Mouse (Mus musculus) limb, embryonic 13.5 days (tissue): ENCODE data around the gene Cdk14. TPM values are rescaled to one million over a fixed set of nuclear protein-coding genes. Genes with fewer than 3 reads are reported as not detected.

Source experiments
- ATAC-seq: fragments of 200-750 bp; cut with Nextera tagmentation; 2 replicates; pipeline ENCODE4 v1.8.0; 2017; ENCODE audit warnings: low read depth, moderate number of reproducible peaks, moderate TSS enrichment; ENCODE audit not compliant: low FRiP score
- H3K27ac ChIP-seq: fragments of 300-500 bp; sonication (generic); 2 replicates; pipeline ENCODE4 v1.5.1; 2015; ENCODE audit warnings: inconsistent platforms, mild to moderate bottlenecking, moderate library complexity
- H3K27me3 ChIP-seq: fragments of 300-500 bp; sonication (generic); 2 replicates; pipeline ENCODE4 v1.6.1; 2015; ENCODE audit warnings: mild to moderate bottlenecking, inconsistent platforms
- H3K36me3 ChIP-seq: fragments of 300-500 bp; sonication (generic); 2 replicates; pipeline ENCODE4 v1.6.1; 2015; ENCODE audit warnings: inconsistent platforms, mild to moderate bottlenecking, moderate library complexity
- H3K4me1 ChIP-seq: fragments of 300-500 bp; sonication (generic); 2 replicates; pipeline ENCODE4 v1.6.1; 2015; ENCODE audit warnings: inconsistent platforms
- H3K4me2 ChIP-seq: fragments of 300-500 bp; sonication (generic); replicated peaks from 2 replicates; pipeline ENCODE4 v1.6.1; 2015; ENCODE audit warnings: inconsistent platforms, mild to moderate bottlenecking, moderate library complexity
- H3K4me3 ChIP-seq: fragments of 300-500 bp; sonication (generic); 2 replicates; pipeline ENCODE4 v1.5.1; 2015; ENCODE audit warnings: moderate library complexity, mild to moderate bottlenecking, inconsistent platforms
- H3K9ac ChIP-seq: fragments of 300-500 bp; sonication (generic); 2 replicates; pipeline ENCODE4 v1.6.1; 2015; ENCODE audit warnings: mild to moderate bottlenecking, inconsistent platforms
- H3K9me3 ChIP-seq: fragments of 300-500 bp; sonication (generic); 2 replicates; pipeline ENCODE4 v1.6.1; 2016; ENCODE audit warnings: inconsistent platforms
- WGBS: fragments of 180-500 bp; shearing (Covaris S2); methylation state at CpG from one replicate; pipeline ENCODE4 v1.1.7; 2015; 5-methylcytosine and 5-hydroxymethylcytosine counted together
- polyA plus RNA-seq: library from polyadenylated mRNA; unstranded; fragments of >200 nt; fragmentation: Nextera tagmentation; extraction: Ambion mirVana; gene quantifications from 2 replicates; pipeline ENCODE4 v1.2.1, GENCODE M21; 2015

Cdk14 gene
- polyA plus RNA-seq, 1 experiment from 2014 or later: 23.2 TPM

DNA sequence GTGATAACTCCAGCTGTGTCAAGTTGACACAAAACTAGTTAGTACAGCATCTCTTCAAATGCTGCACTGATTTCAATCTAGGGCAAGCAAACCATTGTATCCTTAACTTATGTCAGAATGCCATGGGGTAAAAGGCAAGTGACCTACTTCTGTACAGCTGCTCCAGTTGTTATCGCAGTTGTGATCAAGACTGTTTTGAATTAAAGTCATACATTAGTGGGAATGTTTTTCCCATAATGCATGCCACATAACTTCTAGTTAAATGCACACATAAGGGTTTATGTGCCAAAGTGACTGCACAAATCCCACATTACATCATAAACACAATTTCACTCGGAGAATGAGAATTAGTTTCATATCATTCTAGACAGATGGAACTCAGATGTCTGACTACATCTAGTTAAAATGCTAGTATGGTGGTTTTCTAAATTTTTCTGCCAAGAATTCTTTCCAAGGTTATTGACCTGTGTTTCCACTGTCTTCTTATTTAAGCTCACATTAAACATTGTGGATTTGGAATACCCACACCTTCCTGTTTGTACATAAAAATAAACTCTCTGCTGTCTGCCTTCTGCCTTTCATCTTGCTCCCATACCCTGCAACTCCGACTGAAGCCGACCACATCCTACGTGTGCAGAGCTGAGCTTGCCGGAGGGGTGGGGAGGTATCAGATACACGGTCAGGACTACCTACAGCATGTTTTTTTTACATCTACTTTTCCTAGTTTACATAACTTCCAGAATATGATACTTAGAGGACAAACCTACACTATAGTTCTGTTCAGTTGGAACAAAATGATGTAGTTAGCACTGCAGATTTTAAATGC is 407.4 kb downstream of the Cdk14 start:
- no peak overlapping the region for H3K9ac ChIP-seq
- no peak overlapping the region for H3K4me2 ChIP-seq
- peaks cover 3% of the 10 kb centered on the region; the same call in 1 of the 2 replicates for H3K9me3 ChIP-seq
- ATAC-seq: peak; percentile 61; the same call in 1 of the 2 replicates
- H3K4me3 ChIP-seq: no peak overlapping the region
- peaks cover 14% of the 10 kb centered on the region for H3K4me1 ChIP-seq
- 45% methylated on average over 7 of the region's 7 CpGs for WGBS
- no peaks in the 10 kb centered on the region for H3K27me3 ChIP-seq
- no peak overlapping the region; the same call in 1 of the 2 replicates for H3K27ac ChIP-seq
- H3K36me3 ChIP-seq: 0 out of 2 replicates have a peak, but pooled peaks cover 3% of the 10 kb centered on the region

DNA sequence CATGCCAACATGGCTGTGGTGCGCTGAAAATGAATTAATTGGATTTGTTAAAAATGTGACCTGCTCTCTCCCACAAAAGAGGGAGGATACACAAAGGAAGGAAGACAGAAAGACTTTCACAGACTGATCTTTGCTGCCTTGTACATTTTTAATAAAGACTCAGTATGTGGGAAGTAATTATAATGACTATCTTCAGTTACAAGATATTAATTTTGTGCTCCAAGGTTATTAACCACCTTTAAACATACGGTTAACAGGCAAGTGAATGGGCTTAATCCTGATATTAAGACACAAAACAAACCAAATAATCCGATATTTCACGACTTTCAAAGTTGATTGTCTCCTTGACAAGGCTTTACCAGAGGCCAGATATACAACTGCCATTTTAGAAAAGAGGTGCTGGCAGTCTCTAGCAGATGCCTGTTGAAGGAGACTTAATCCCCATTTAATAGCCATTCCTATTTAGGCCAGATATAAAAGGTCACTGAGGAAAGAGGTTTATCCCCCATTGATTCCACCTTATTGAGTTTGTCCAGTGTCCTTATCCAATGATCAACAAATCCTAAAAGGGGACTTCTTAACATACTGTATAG is 411.9 kb downstream of the Cdk14 start:
- no peak for ATAC-seq
- Histone ChIP-seq H3K36me3 (0 out of 2 replicates have a peak, but pooled peaks cover 3% of the 10 kb centered on the region), H3K9me3 (no peaks in the 10 kb centered on the region), H3K4me2 (no peak overlapping the region), H3K27ac (no peak overlapping the region), H3K27me3 (no peaks in the 10 kb centered on the region), H3K4me3 (no peak overlapping the region), H3K4me1 (peaks cover 9% of the 10 kb centered on the region), H3K9ac (no peak overlapping the region)
- 86% methylated on average over 4 of the region's 4 CpGs for WGBS

GRCm38 (mm10) chr5:5007489-5008152 is 412.5 kb downstream of the Cdk14 start:
- no peak for ATAC-seq
- Histone ChIP-seq H3K4me3 (no peak overlapping the region), H3K9ac (no peak overlapping the region), H3K9me3 (no peaks in the 10 kb centered on the region), H3K27me3 (no peaks in the 10 kb centered on the region), H3K36me3 (0 out of 2 replicates have a peak, but pooled peaks cover 3% of the 10 kb centered on the region), H3K27ac (no peak overlapping the region), H3K4me2 (no peak overlapping the region), H3K4me1 (peaks cover 3% of the 10 kb centered on the region)
- 75% methylated on average over 15 of the region's 15 CpGs for WGBS

GRCm38 (mm10) chr5:5005633-5006032 is 414.5 kb downstream of the Cdk14 start:
- no peak for ATAC-seq
- Histone ChIP-seq H3K4me1 (no peaks in the 10 kb centered on the region), H3K27ac (no peak overlapping the region), H3K4me3 (no peak overlapping the region), H3K4me2 (no peak overlapping the region), H3K27me3 (no peaks in the 10 kb centered on the region), H3K36me3 (peaks cover 3% of the 10 kb centered on the region; the same call in 1 of the 2 replicates), H3K9me3 (no peaks in the 10 kb centered on the region), H3K9ac (no peak overlapping the region)
- 64% methylated on average over 1 of the region's 1 CpGs for WGBS

GRCm38 (mm10) chr5:5004740-5005139 is 415.4 kb downstream of the Cdk14 start:
- Histone ChIP-seq H3K9ac (no peak overlapping the region), H3K4me1 (no peaks in the 10 kb centered on the region), H3K4me2 (no peak overlapping the region), H3K4me3 (no peak overlapping the region), H3K36me3 (peaks cover under 1% of the 10 kb centered on the region; the same call in 1 of the 2 replicates), H3K27ac (no peak overlapping the region), H3K27me3 (no peaks in the 10 kb centered on the region), H3K9me3 (no peaks in the 10 kb centered on the region)
- 77% methylated on average over 2 of the region's 2 CpGs for WGBS
- ATAC-seq: no peak

GRCm38 (mm10) chr5:4993192-4993601 is 426.9 kb downstream of the Cdk14 start:
- Histone ChIP-seq H3K36me3 (no peaks in the 10 kb centered on the region), H3K9me3 (no peaks in the 10 kb centered on the region), H3K9ac (no peak overlapping the region), H3K4me1 (0 out of 2 replicates have a peak, but pooled peaks cover 5% of the 10 kb centered on the region), H3K4me3 (no peak overlapping the region), H3K27ac (no peak overlapping the region), H3K27me3 (no peaks in the 10 kb centered on the region), H3K4me2 (no peak overlapping the region)
- ATAC-seq: no peak
- 84% methylated on average over 4 of the region's 4 CpGs for WGBS

DNA sequence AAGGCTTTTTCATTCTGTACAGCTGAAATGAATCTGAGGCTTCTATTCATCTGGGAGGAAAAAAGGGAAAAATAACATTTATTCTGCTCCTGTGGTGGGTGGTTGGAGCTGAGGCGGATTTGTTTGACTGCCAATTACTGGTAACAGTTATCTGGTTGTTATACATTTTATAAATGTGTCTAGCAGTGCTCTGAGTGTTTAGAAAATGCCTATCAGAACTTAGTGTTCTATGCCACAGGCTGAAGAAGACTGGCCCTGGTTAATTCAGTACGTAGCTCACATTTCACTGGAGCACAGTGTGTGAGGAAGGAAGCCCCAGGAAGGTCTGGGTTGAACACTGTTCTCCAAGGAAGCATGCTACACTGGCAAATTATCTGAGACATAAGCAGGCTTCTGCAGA is 429.1 kb downstream of the Cdk14 start:
- Histone ChIP-seq H3K9ac (no peak overlapping the region), H3K4me1 (0 out of 2 replicates have a peak, but pooled peaks cover 5% of the 10 kb centered on the region), H3K4me3 (no peak overlapping the region), H3K27ac (no peak overlapping the region), H3K4me2 (no peak overlapping the region), H3K27me3 (no peaks in the 10 kb centered on the region), H3K36me3 (no peaks in the 10 kb centered on the region), H3K9me3 (no peaks in the 10 kb centered on the region)
- WGBS: 57% methylated on average over 2 of the region's 2 CpGs
- ATAC-seq: no peak

GRCm38 (mm10) chr5:4990237-4990636 is 429.9 kb downstream of the Cdk14 start:
- Histone ChIP-seq H3K4me1 (0 out of 2 replicates have a peak, but pooled peaks cover 5% of the 10 kb centered on the region), H3K27me3 (no peaks in the 10 kb centered on the region), H3K36me3 (no peaks in the 10 kb centered on the region), H3K4me2 (no peak overlapping the region), H3K9ac (no peak overlapping the region), H3K9me3 (no peaks in the 10 kb centered on the region), H3K27ac (no peak overlapping the region), H3K4me3 (no peak overlapping the region)
- no peak for ATAC-seq
- 79% methylated on average over 5 of the region's 5 CpGs for WGBS

GRCm38 (mm10) chr5:4986181-4986580 is 433.9 kb downstream of the Cdk14 start:
- 74% methylated on average over 2 of the region's 2 CpGs for WGBS
- no peak overlapping the region for H3K9ac ChIP-seq
- 0 out of 2 replicates have a peak, but pooled peaks cover 2% of the 10 kb centered on the region for H3K4me1 ChIP-seq
- H3K27me3 ChIP-seq: no peaks in the 10 kb centered on the region
- no peak for ATAC-seq
- no peak overlapping the region for H3K27ac ChIP-seq
- no peaks in the 10 kb centered on the region for H3K36me3 ChIP-seq
- H3K4me3 ChIP-seq: no peak overlapping the region
- H3K4me2 ChIP-seq: no peak overlapping the region
- H3K9me3 ChIP-seq: no peaks in the 10 kb centered on the region

DNA sequence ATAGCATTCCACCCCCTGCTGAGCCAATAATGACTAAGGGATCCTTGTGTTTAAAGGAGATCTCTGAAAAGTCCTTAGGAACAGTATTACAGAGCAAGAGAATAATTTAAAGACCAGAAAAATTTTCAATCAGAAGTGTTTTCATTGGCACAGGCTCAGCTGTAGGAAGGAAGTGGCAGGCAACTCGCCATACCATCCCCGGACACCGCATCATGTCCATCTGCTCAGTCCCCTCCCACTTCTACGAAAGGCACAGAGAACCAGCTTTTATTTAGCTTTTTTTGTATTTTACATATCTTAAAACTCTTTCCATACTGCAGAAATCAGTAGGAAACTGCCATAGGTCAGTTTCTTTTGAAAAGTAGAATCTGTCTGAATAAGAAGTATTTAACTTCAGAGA is 440.6 kb downstream of the Cdk14 start:
- WGBS: 87% methylated on average over 4 of the region's 4 CpGs
- Histone ChIP-seq H3K36me3 (no peaks in the 10 kb centered on the region), H3K27ac (no peak overlapping the region), H3K4me1 (no peaks in the 10 kb centered on the region), H3K4me2 (no peak overlapping the region), H3K27me3 (no peaks in the 10 kb centered on the region), H3K4me3 (no peak overlapping the region), H3K9ac (no peak overlapping the region), H3K9me3 (no peaks in the 10 kb centered on the region)
- ATAC-seq: no peak

GRCm38 (mm10) chr5:4973408-4973807 is 446.7 kb downstream of the Cdk14 start:
- H3K36me3 ChIP-seq: no peaks in the 10 kb centered on the region
- no peaks in the 10 kb centered on the region for H3K4me1 ChIP-seq
- no peak overlapping the region for H3K27ac ChIP-seq
- H3K9ac ChIP-seq: no peak overlapping the region
- H3K27me3 ChIP-seq: no peaks in the 10 kb centered on the region
- H3K4me3 ChIP-seq: no peak overlapping the region
- whole genome bisulfite sequencing: 82% methylated on average over 1 of the region's 1 CpGs
- no peak for ATAC-seq
- H3K4me2 ChIP-seq: no peak overlapping the region
- no peaks in the 10 kb centered on the region for H3K9me3 ChIP-seq

- Histone ChIP-seq H3K27ac (no peak overlapping the region), H3K4me2 (no peak overlapping the region), H3K36me3 (no peaks in the 10 kb centered on the region), H3K4me3 (no peak overlapping the region), H3K27me3 (no peaks in the 10 kb centered on the region), H3K4me1 (peaks cover 13% of the 10 kb centered on the region; the same call in 1 of the 2 replicates), H3K9me3 (no peaks in the 10 kb centered on the region), H3K9ac (no peak overlapping the region)
- peak; percentile 78 for ATAC-seq
- WGBS: 51% methylated on average over 15 of the region's 15 CpGs
These were observed 458.0 kb downstream of the Cdk14 start for GRCm38 (mm10) chr5:4962063-4962610.
